Mouse (Mus musculus) ES-E14 (cell line): ENCODE measurements around the gene Zfp213.

Experiments used
- CHD2 ChIP-seq: IDR thresholded peaks from 2 replicates; pipeline ENCODE4 v1.6.1; 2014; ENCODE audit warnings: mild to moderate bottlenecking, low read depth, low read length, inconsistent platforms
- HCFC1 ChIP-seq: IDR thresholded peaks from 2 replicates; pipeline ENCODE4 v1.6.1; 2012; ENCODE audit warnings: low read length, inconsistent platforms, borderline replicate concordance; ENCODE audit not compliant: insufficient read depth
- ZC3H11A ChIP-seq: IDR thresholded peaks from 2 replicates; pipeline ENCODE4 v1.6.1; 2012; ENCODE audit warnings: low read depth, mild to moderate bottlenecking, inconsistent platforms, low read length, borderline replicate concordance

- no peak for TF ChIP-seq CHD2
- no peak for TF ChIP-seq ZC3H11A
- no peak for TF ChIP-seq HCFC1
These were observed 17.1 kb downstream of the Zfp213 start for GRCm38 (mm10) chr17:23546702-23547505.
